Mouse (Mus musculus) olfactory bulb, adult 2 months (tissue): ENCODE data around the gene Rdh5. TPM values are rescaled to one million over a fixed set of nuclear protein-coding genes. Genes with fewer than 3 reads are reported as not detected.
A peak's percentile ranks its signal among the peaks of the same experiment; 100 is the strongest.

Experiments
- H3K27ac ChIP-seq: fragments of 200-500 bp; 2 replicates; pipeline ENCODE4 v1.5.1; 2012; ENCODE audit warnings: low read depth, low read length; ENCODE audit not compliant: insufficient read depth
- H3K4me1 ChIP-seq: fragments of 200-500 bp; 2 replicates; pipeline ENCODE4 v1.6.1; 2012; ENCODE audit warnings: low read length; ENCODE audit not compliant: control insufficient read depth, insufficient read depth
- H3K4me3 ChIP-seq: fragments of 200-500 bp; 2 replicates; pipeline ENCODE4 v1.5.1; 2012; ENCODE audit warnings: mild to moderate bottlenecking, low read depth, low read length, moderate library complexity; ENCODE audit not compliant: insufficient read depth
- CTCF ChIP-seq: fragments of 200-500 bp; IDR thresholded peaks from 2 replicates; pipeline ENCODE4 v1.5.1; 2012; ENCODE audit warnings: low read depth, mild to moderate bottlenecking, low read length, moderate library complexity; ENCODE audit not compliant: insufficient read depth
- POLR2A ChIP-seq: fragments of 200-500 bp; IDR thresholded peaks from 2 replicates; pipeline ENCODE4 v1.6.1; 2012; ENCODE audit warnings: mild to moderate bottlenecking, low read depth, low read length, moderate library complexity; ENCODE audit not compliant: insufficient read depth
- WGBS: fragments of 180-500 bp; shearing (Covaris S2); methylation state at CpG from one replicate; pipeline ENCODE4 v1.1.7; 2018; 5-methylcytosine and 5-hydroxymethylcytosine counted together
- polyA plus RNA-seq: library from polyadenylated mRNA; stranded (reverse); fragments of >200 nt; gene quantifications from 2 replicates; pipeline ENCODE4 v1.2.4, GENCODE M21; 2012; ENCODE audit warnings: low replicate concordance; ENCODE audit not compliant: missing spikeins, insufficient read depth, insufficient read length

Gene Rdh5
- polyA plus RNA-seq, 1 experiment, result not detected

GRCm38 (mm10) chr10:128900698-128901097 lies 22.0 kb downstream of the Rdh5 start, which contains the start of gene Cd63:
Gene Cd63, plus strand, starts transcription at chr10:128900989.
- TF ChIP-seq CTCF (no peak), POLR2A (no peak)
- H3K4me1 ChIP-seq, result peaks cover 7% of the 10 kb centered on the region
- WGBS, result 92% methylated on average over 3 of the region's 3 CpGs
- no peak within 1 kb of the TSS for H3K27ac ChIP-seq
- no peak within 1 kb of the TSS for H3K4me3 ChIP-seq

GRCm38 (mm10) chr10:128899759-128900490 lies 22.8 kb downstream of the Rdh5 start:
- no peak for TF ChIP-seq POLR2A
- no peak for TF ChIP-seq CTCF
- 89% methylated on average over 6 of the region's 6 CpGs for WGBS
- Histone ChIP-seq H3K4me1 (peaks cover 7% of the 10 kb centered on the region), H3K4me3 (no peak overlapping the region), H3K27ac (no peak overlapping the region)

- Histone ChIP-seq H3K4me1 (peaks cover 7% of the 10 kb centered on the region), H3K27ac (no peak overlapping the region), H3K4me3 (no peak overlapping the region)
- 7% methylated on average over 1 of the region's 1 CpGs for WGBS
- TF ChIP-seq POLR2A (no peak), CTCF (no peak)
Measured at GRCm38 (mm10) chr10:128897501-128897900, 25.2 kb downstream of the Rdh5 start.

GRCm38 (mm10) chr10:128896807-128897206 lies 25.9 kb downstream of the Rdh5 start:
- TF ChIP-seq POLR2A (no peak), CTCF (no peak)
- Histone ChIP-seq H3K4me3 (no peak overlapping the region), H3K27ac (no peak overlapping the region), H3K4me1 (peaks cover 9% of the 10 kb centered on the region)
- 0% methylated on average over 1 of the region's 1 CpGs for WGBS

GRCm38 (mm10) chr10:128895952-128896693 lies 26.6 kb downstream of the Rdh5 start:
- Histone ChIP-seq H3K4me3 (peak overlapping the region; percentile 15; the same call in 1 of the 2 replicates), H3K27ac (no peak overlapping the region), H3K4me1 (peaks cover 10% of the 10 kb centered on the region)
- 6% methylated on average over 17 of the region's 17 CpGs for WGBS
- TF ChIP-seq CTCF, result no peak
- no peak for TF ChIP-seq POLR2A

GRCm38 (mm10) chr10:128895437-128895836 lies 27.3 kb downstream of the Rdh5 start:
- TF ChIP-seq CTCF (no peak), POLR2A (no peak)
- WGBS, result under 1% methylated on average over 9 of the region's 9 CpGs
- Histone ChIP-seq H3K27ac (no peak overlapping the region), H3K4me3 (no peak overlapping the region), H3K4me1 (peaks cover 15% of the 10 kb centered on the region)

GRCm38 (mm10) chr10:128892246-128892645 lies 30.4 kb downstream of the Rdh5 start:
- H3K27ac ChIP-seq, result no peak overlapping the region
- 7% methylated on average over 9 of the region's 9 CpGs for WGBS
- TF ChIP-seq CTCF (no peak), POLR2A (no peak)
- H3K4me1 ChIP-seq, result peaks cover 24% of the 10 kb centered on the region
- peak overlapping the region; percentile 63 for H3K4me3 ChIP-seq

GRCm38 (mm10) chr10:128891296-128892094 lies 31.2 kb downstream of the Rdh5 start, which contains the start of gene Gdf11:
Gene Gdf11, minus strand, starts transcription at chr10:128891718.
- peaks cover 24% of the 10 kb centered on the region for H3K4me1 ChIP-seq
- H3K27ac ChIP-seq, result peak within 1 kb of the TSS; percentile 19; the same call in 1 of the 2 replicates
- peak within 1 kb of the TSS; percentile 86 for H3K4me3 ChIP-seq
- WGBS, result under 1% methylated on average over 50 of the region's 89 CpGs
- TF ChIP-seq POLR2A (peak; percentile 53), CTCF (no peak)
